Mouse (Mus musculus) urinary bladder, postnatal 10 days (tissue): ENCODE measurements around the gene Gm17428.

Experiments
- DNase-seq: peaks from one replicate; pipeline ENCODE4 v3.0.0; 2022; ENCODE audit warnings: low spot score

Gene Gm17428

GRCm38 (mm10) chr14:55014591-55014990 is 37.9 kb downstream of the Gm17428 start:
- no peak for DNase-seq

- DNase-seq: peak; percentile 93
Observed at GRCm38 (mm10) chr14:55014991-55015766, 38.4 kb downstream of the Gm17428 start, which contains the start of gene Ngdn. Gene Ngdn, plus strand, starts transcription at chr14:55015454.

GRCm38 (mm10) chr14:55015767-55016111 is 39.0 kb downstream of the Gm17428 start:
- DNase-seq: no peak

- no peak for DNase-seq
Observed at GRCm38 (mm10) chr14:55016876-55017275, 40.1 kb downstream of the Gm17428 start.

- DNase-seq: no peak
Observed at GRCm38 (mm10) chr14:55020394-55020793, 43.7 kb downstream of the Gm17428 start.

- no peak for DNase-seq
Observed at GRCm38 (mm10) chr14:55023011-55023410, 46.3 kb downstream of the Gm17428 start.

- no peak for DNase-seq
Observed at GRCm38 (mm10) chr14:55024236-55024635, 47.5 kb downstream of the Gm17428 start.

GRCm38 (mm10) chr14:55025527-55025926 is 48.8 kb downstream of the Gm17428 start:
- DNase-seq: no peak
